Mouse (Mus musculus) neural tube, embryonic 12.5 days (tissue): ENCODE measurements at regions not wholly inside any gene's neighbourhood (a gene's known extent, or its start where the extent isn't known, plus 50 kb on each side); places are given as distances from the start of the nearest gene placed in this dataset.

Experiments used
- ATAC-seq: fragments of 200-750 bp; cut with Nextera tagmentation; 2 replicates; pipeline ENCODE4 v1.8.0; 2017; ENCODE audit warnings: low read depth, mild to moderate bottlenecking, moderate TSS enrichment, moderate library complexity; ENCODE audit not compliant: low FRiP score
- H3K27ac ChIP-seq: fragments of 300-500 bp; sonication (generic); 2 replicates; pipeline ENCODE4 v1.5.1; 2016
- H3K27me3 ChIP-seq: fragments of 300-500 bp; sonication (generic); replicated peaks from 2 replicates; pipeline ENCODE4 v1.6.1; 2016; ENCODE audit warnings: mild to moderate bottlenecking
- H3K36me3 ChIP-seq: fragments of 300-500 bp; sonication (generic); 2 replicates; pipeline ENCODE4 v1.6.1; 2016; ENCODE audit warnings: mild to moderate bottlenecking
- H3K4me1 ChIP-seq: fragments of 300-500 bp; sonication (generic); 2 replicates; pipeline ENCODE4 v1.6.1; 2016
- H3K4me2 ChIP-seq: fragments of 300-500 bp; sonication (generic); replicated peaks from 2 replicates; pipeline ENCODE4 v1.6.1; 2016; ENCODE audit warnings: mild to moderate bottlenecking
- H3K4me3 ChIP-seq: fragments of 300-500 bp; sonication (generic); 2 replicates; pipeline ENCODE4 v1.5.1; 2016
- H3K9ac ChIP-seq: fragments of 300-500 bp; sonication (generic); 2 replicates; pipeline ENCODE4 v1.6.1; 2016; ENCODE audit warnings: mild to moderate bottlenecking
- H3K9me3 ChIP-seq: fragments of 300-500 bp; sonication (generic); 2 replicates; pipeline ENCODE4 v1.6.1; 2016; ENCODE audit warnings: mild to moderate bottlenecking
- WGBS: fragments of 180-500 bp; shearing (Covaris S2); methylation state at CpG from one replicate; pipeline ENCODE4 v1.1.7; 2016; 5-methylcytosine and 5-hydroxymethylcytosine counted together

- Histone ChIP-seq H3K4me1 (no peaks in the 10 kb centered on the region), H3K4me2 (no peak overlapping the region), H3K9me3 (no peaks in the 10 kb centered on the region), H3K9ac (no peak overlapping the region), H3K27me3 (no peaks in the 10 kb centered on the region), H3K27ac (no peak overlapping the region), H3K4me3 (no peak overlapping the region), H3K36me3 (no peaks in the 10 kb centered on the region)
- ATAC-seq = no peak
- 63% methylated on average over 3 of the region's 3 CpGs for WGBS
Measured at GRCm38 (mm10) chr1:189584831-189585230, 103.1 kb downstream of the Cenpf start.

GRCm38 (mm10) chr1:189581427-189581826 lies 106.5 kb downstream of the Cenpf start:
- no peaks in the 10 kb centered on the region; the same call in 1 of the 2 replicates for H3K4me1 ChIP-seq
- 87% methylated on average over 4 of the region's 4 CpGs for WGBS
- ATAC-seq = 0 out of 2 replicates have a peak, but pooled peaks have one; percentile 21

GRCm38 (mm10) chr1:189579358-189579757 lies 108.5 kb downstream of the Cenpf start:
- no peak overlapping the region for H3K27ac ChIP-seq
- H3K9ac ChIP-seq = no peak overlapping the region
- no peak overlapping the region for H3K4me3 ChIP-seq
- WGBS = 77% methylated on average over 2 of the region's 2 CpGs
- no peaks in the 10 kb centered on the region for H3K36me3 ChIP-seq
- no peaks in the 10 kb centered on the region for H3K27me3 ChIP-seq
- no peaks in the 10 kb centered on the region for H3K9me3 ChIP-seq
- H3K4me1 ChIP-seq = no peaks in the 10 kb centered on the region; the same call in 1 of the 2 replicates
- no peak overlapping the region for H3K4me2 ChIP-seq
- no peak for ATAC-seq

More at GRCm38 (mm10) chr1:189581427-189581826, 106.5 kb downstream of the Cenpf start:
- Histone ChIP-seq H3K9ac (no peak overlapping the region), H3K27ac (no peak overlapping the region), H3K4me2 (no peak overlapping the region), H3K27me3 (no peaks in the 10 kb centered on the region), H3K9me3 (no peaks in the 10 kb centered on the region), H3K4me3 (no peak overlapping the region), H3K36me3 (no peaks in the 10 kb centered on the region)

GRCm38 (mm10) chr1:189576311-189577002 lies 111.4 kb downstream of the Cenpf start:
- Histone ChIP-seq H3K4me3 (no peak overlapping the region), H3K27ac (no peak overlapping the region), H3K4me1 (no peaks in the 10 kb centered on the region; the same call in 1 of the 2 replicates), H3K36me3 (no peaks in the 10 kb centered on the region), H3K27me3 (no peaks in the 10 kb centered on the region), H3K9ac (no peak overlapping the region), H3K9me3 (no peaks in the 10 kb centered on the region), H3K4me2 (no peak overlapping the region)
- WGBS = 57% methylated on average over 11 of the region's 11 CpGs
- no peak for ATAC-seq

DNA sequence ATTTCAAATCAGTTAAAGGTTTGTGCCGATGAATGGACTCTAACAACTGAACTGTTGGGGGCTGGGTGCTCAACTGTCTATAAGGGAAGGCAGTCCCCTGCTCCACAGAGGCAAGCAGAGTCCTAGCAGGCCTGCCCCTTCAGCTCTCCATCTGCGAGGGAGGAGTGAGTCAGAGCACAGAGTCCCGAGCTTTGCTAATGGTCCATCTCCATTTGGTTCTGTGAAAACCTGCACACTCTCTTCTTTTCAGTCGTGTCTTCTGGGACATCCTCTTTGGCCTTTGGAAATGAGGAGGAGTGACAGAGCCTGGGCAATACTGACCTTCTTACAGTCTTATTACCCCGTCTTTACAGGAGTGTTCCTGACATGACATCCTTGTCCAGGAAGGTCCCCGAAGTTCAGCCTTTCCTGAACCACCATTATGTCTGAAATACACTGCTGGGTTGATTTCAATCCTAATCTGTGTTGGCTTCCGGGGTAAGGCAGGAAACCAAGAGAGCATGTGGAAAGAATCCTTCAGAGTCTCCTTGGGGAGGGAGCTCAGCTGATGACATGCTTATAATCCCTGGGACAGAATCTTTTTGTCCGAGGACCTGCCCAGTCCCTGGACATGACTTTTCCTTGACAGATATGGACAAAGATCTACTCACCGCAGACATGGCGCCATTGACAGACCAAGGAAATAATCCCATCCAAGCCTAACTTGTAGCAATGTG lies 112.2 kb downstream of the Cenpf start:
- Histone ChIP-seq H3K4me3 (no peak overlapping the region), H3K27ac (no peak overlapping the region), H3K4me2 (no peak overlapping the region), H3K27me3 (no peaks in the 10 kb centered on the region), H3K9me3 (no peaks in the 10 kb centered on the region), H3K36me3 (no peaks in the 10 kb centered on the region), H3K4me1 (no peaks in the 10 kb centered on the region; the same call in 1 of the 2 replicates), H3K9ac (no peak overlapping the region)
- 94% methylated on average over 10 of the region's 10 CpGs for WGBS
- no peak for ATAC-seq

GRCm38 (mm10) chr1:189566491-189566890 lies 121.4 kb downstream of the Cenpf start:
- Histone ChIP-seq H3K36me3 (no peaks in the 10 kb centered on the region), H3K4me3 (no peak overlapping the region), H3K27ac (no peak overlapping the region), H3K27me3 (no peaks in the 10 kb centered on the region), H3K4me2 (no peak overlapping the region), H3K9ac (no peak overlapping the region), H3K4me1 (no peaks in the 10 kb centered on the region), H3K9me3 (no peaks in the 10 kb centered on the region)
- no peak for ATAC-seq
- 58% methylated on average over 7 of the region's 7 CpGs for WGBS

GRCm38 (mm10) chr1:189561831-189562230 lies 126.1 kb downstream of the Cenpf start:
- Histone ChIP-seq H3K36me3 (no peaks in the 10 kb centered on the region), H3K4me2 (no peak overlapping the region), H3K27ac (no peak overlapping the region), H3K4me1 (no peaks in the 10 kb centered on the region), H3K9ac (no peak overlapping the region), H3K9me3 (no peaks in the 10 kb centered on the region), H3K4me3 (no peak overlapping the region), H3K27me3 (no peaks in the 10 kb centered on the region)
- ATAC-seq = no peak
- 87% methylated on average over 12 of the region's 12 CpGs for WGBS

DNA sequence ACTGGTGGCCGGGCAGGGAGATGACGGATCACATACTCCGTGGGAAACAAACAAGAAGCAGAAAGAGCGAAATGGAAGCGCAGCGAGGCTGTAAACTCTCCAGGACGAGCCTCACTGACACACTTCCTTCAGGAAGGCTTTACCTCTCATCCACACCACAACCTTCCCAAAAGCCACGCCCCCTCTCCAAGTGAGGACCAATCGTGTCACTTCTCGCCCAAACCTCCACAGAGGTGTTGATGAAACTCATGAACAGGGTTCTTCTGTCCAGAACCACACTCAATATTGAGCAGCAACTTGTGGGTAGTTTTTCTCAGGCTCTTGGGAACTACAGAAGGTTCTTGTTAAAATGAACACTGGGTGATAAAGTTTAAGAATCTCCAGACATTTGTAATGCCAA lies 127.3 kb downstream of the Cenpf start:
- Histone ChIP-seq H3K4me1 (no peaks in the 10 kb centered on the region), H3K36me3 (no peaks in the 10 kb centered on the region), H3K9ac (no peak overlapping the region), H3K9me3 (0 out of 2 replicates have a peak, but pooled peaks cover 1% of the 10 kb centered on the region), H3K4me3 (no peak overlapping the region), H3K4me2 (no peak overlapping the region), H3K27me3 (no peaks in the 10 kb centered on the region), H3K27ac (no peak overlapping the region)
- 46% methylated on average over 10 of the region's 10 CpGs for WGBS
- ATAC-seq = no peak

DNA sequence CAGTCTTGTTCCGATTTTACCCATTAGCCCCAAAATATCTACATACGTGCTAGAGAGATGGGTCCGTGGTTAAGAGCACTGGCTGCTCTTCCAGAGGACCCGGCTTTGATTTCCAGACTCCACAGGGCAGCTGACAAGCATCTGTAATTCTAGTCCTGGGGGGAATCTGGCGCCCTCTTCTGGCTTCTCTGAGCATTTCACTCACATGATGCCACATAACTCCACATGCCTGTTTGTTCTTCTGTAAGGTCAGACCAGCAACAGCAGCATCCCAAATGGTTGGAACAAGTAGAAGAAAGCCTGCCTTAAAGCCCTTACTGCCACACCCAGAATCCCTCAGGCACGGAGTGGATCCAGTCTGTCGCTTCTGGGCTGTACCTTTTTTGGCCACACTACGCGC lies 137.0 kb downstream of the Cenpf start:
- no peak for ATAC-seq
- Histone ChIP-seq H3K9ac (no peak overlapping the region), H3K4me1 (no peaks in the 10 kb centered on the region), H3K36me3 (no peaks in the 10 kb centered on the region), H3K27ac (no peak overlapping the region), H3K4me2 (no peak overlapping the region), H3K9me3 (0 out of 2 replicates have a peak, but pooled peaks cover 2% of the 10 kb centered on the region), H3K27me3 (no peaks in the 10 kb centered on the region), H3K4me3 (no peak overlapping the region)
- WGBS = 88% methylated on average over 9 of the region's 9 CpGs

DNA sequence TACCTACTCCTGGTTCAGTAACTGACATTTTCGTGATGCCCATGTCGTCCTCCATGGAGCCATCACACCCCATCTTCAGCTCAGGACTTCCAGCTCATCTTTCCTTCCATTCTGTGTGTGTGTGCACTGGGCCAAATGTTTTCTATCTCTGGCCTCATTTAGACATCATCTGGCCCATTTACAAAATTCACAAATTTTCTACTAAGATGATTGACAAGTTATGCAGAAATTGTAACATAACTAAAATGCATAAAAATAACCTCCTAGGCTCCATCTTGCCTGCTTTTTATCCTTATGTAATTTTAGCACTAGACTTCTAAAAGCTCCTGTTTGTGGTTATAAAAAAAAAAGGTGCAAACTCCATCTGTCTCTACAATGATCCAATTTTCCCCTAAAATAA lies 130.8 kb upstream of the Kcnk2 start:
- Histone ChIP-seq H3K27me3 (no peaks in the 10 kb centered on the region), H3K4me2 (no peak overlapping the region), H3K9ac (no peak overlapping the region), H3K4me1 (no peaks in the 10 kb centered on the region), H3K4me3 (no peak overlapping the region), H3K27ac (no peak overlapping the region), H3K9me3 (no peaks in the 10 kb centered on the region), H3K36me3 (no peaks in the 10 kb centered on the region)
- WGBS = 92% methylated on average over 2 of the region's 2 CpGs
- ATAC-seq = no peak

DNA sequence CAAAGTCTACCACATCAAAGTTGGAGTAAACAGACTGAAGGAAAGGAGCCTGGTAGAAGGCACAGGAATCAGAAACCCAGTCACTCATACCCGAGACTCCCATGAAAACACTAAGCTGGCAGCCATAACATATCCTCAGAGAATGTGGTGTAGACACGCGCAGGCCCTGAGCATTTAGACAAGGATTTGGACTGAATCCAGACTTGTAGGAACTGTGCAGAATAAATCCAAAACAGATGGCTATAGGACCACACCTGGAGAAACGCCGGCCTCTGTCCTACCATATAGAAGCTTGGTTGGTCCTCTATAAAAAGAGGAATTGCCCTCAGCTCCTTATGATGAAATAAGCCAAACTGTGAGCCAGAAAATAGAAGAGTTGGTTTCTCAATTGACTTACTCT lies 124.3 kb upstream of the Kcnk2 start:
- Histone ChIP-seq H3K4me3 (no peak overlapping the region), H3K4me2 (no peak overlapping the region), H3K27ac (no peak overlapping the region), H3K36me3 (no peaks in the 10 kb centered on the region), H3K9me3 (no peaks in the 10 kb centered on the region), H3K9ac (no peak overlapping the region), H3K27me3 (no peaks in the 10 kb centered on the region), H3K4me1 (no peaks in the 10 kb centered on the region)
- WGBS = 93% methylated on average over 5 of the region's 5 CpGs
- no peak for ATAC-seq

- no peak overlapping the region for H3K9ac ChIP-seq
- ATAC-seq = no peak
- no peaks in the 10 kb centered on the region for H3K27me3 ChIP-seq
- no peak overlapping the region for H3K27ac ChIP-seq
- no peaks in the 10 kb centered on the region for H3K9me3 ChIP-seq
- no peak overlapping the region for H3K4me3 ChIP-seq
- 90% methylated on average over 7 of the region's 7 CpGs for WGBS
- no peaks in the 10 kb centered on the region for H3K36me3 ChIP-seq
- H3K4me1 ChIP-seq = no peaks in the 10 kb centered on the region
- no peak overlapping the region for H3K4me2 ChIP-seq
Measured at GRCm38 (mm10) chr1:189515476-189515875, 113.4 kb upstream of the Kcnk2 start.
